ENCODE assay signal across 10 mouse cellular contexts in genomic region chr11:84759478-84759986, GRCm38 (mm10). TPM values are rescaled to one million over a fixed set of nuclear protein-coding genes. Genes with fewer than 3 reads are reported as not detected.
DNase-seq lines count a peak whose midpoint lies in the region; ATAC-seq and TF ChIP-seq lines count a peak whose summit lies in the region.
"Had no signal": no experiment of that assay in that cellular context is flagged by ENCODE, and none has a peak within 500 bp of the region (broad histone marks: within the 10 kb centered on the region; RNA-seq: fewer than 3 reads in every experiment).

No protein-coding gene starts in this region.

- no peak overlapping the region for H3K27ac ChIP-seq in kidney, embryonic 14.5 days (ENCODE audit: low read depth, low read length)
- H3K27ac ChIP-seq in left cerebral cortex, adult 2 months, result peak overlapping the region; percentile 81
- no peak overlapping the region for H3K27ac ChIP-seq in intestine, postnatal 0 days (ENCODE audit: low read depth, low read length)

- H3K27me3 ChIP-seq in kidney, embryonic 14.5 days (ENCODE audit: control insufficient read depth, insufficient read depth, low read length), result no peaks in the 10 kb centered on the region
- no peaks in the 10 kb centered on the region for H3K27me3 ChIP-seq in intestine, postnatal 0 days (replicated peaks; ENCODE audit: control insufficient read depth, insufficient read depth, low read length)

- no peak overlapping the region for H3K4me2 ChIP-seq in kidney, embryonic 14.5 days (replicated peaks; ENCODE audit: low read depth, low read length)
- no peak overlapping the region for H3K4me2 ChIP-seq in intestine, postnatal 0 days (replicated peaks; ENCODE audit: low read depth)

- H3K9ac ChIP-seq in kidney, embryonic 14.5 days (ENCODE audit: low read depth, low read length), result no peak overlapping the region
- no peak overlapping the region for H3K9ac ChIP-seq in intestine, postnatal 0 days (ENCODE audit: low read depth, low read length)

- TF ChIP-seq CTCF in left cerebral cortex, adult 2 months (IDR thresholded peaks at IDR 0.05), result no peak
- TF ChIP-seq CTCF in intestine, postnatal 0 days (IDR thresholded peaks at IDR 0.05; ENCODE audit: low read depth), result no peak

- H3K9me3 ChIP-seq in kidney, embryonic 14.5 days (ENCODE audit: control insufficient read depth, low read length), result no peaks in the 10 kb centered on the region
- no peaks in the 10 kb centered on the region for H3K9me3 ChIP-seq in intestine, postnatal 0 days (ENCODE audit: control insufficient read depth)
- H3K9me3 ChIP-seq: G1E had no signal

- intact Hi-C loops in left cerebral cortex, adult 2 months (cut with DNase I), result no loop called here

- DNase-seq in kidney, adult 18-20 months, result peak; percentile 44
- DNase-seq in adrenal gland, postnatal 36 days, result peak; percentile 45 to 62
- peak; percentile 37 to 67 for DNase-seq in heart, adult 9 months (ENCODE audit: low spot score in 2 of 2)
- DNase-seq in left cerebral cortex, adult 2 months (ENCODE audit: extremely low spot score in 1 of 2, low spot score in 2 of 2), result peak; percentile 33 to 77

- 86% methylated on average over 5 of the region's 5 CpGs for WGBS in kidney, embryonic 14.5 days
- 85% methylated on average over 5 of the region's 5 CpGs for WGBS in intestine, postnatal 0 days

- no peaks in the 10 kb centered on the region for H3K36me3 ChIP-seq in kidney, embryonic 14.5 days (ENCODE audit: control insufficient read depth, insufficient read depth, low read length)
- H3K36me3 ChIP-seq in intestine, postnatal 0 days (ENCODE audit: control insufficient read depth, insufficient read depth), result no peaks in the 10 kb centered on the region
- H3K36me3 ChIP-seq: G1E had no signal

- no peak for ATAC-seq in kidney, embryonic 14.5 days (ENCODE audit: low FRiP score, low TSS enrichment)
- ATAC-seq in monocyte, adult 5-6 weeks (replicated peaks; ENCODE audit: insufficient number of reproducible peaks, low FRiP score, low TSS enrichment, poor library complexity, severe bottlenecking), result no peak
- no peak for ATAC-seq in CD4-positive, CD25-positive, alpha-beta regulatory T cell, adult 4 months
- no peak for ATAC-seq in intestine, postnatal 0 days
- ATAC-seq: lung, postnatal 0 days had no signal

- H3K4me1 ChIP-seq in kidney, embryonic 14.5 days (ENCODE audit: control insufficient read depth, insufficient read depth, low read length), result peaks cover 12% of the 10 kb centered on the region; the same call in 1 of the 2 replicates
- H3K4me1 ChIP-seq in intestine, postnatal 0 days (replicated peaks; ENCODE audit: control insufficient read depth, insufficient read depth, low read length), result no peaks in the 10 kb centered on the region

- H3K4me3 ChIP-seq in kidney, embryonic 14.5 days (ENCODE audit: low read length), result no peak overlapping the region
- H3K4me3 ChIP-seq in left cerebral cortex, adult 2 months, result no peak overlapping the region
- H3K4me3 ChIP-seq in intestine, postnatal 0 days (ENCODE audit: low read depth, low read length), result no peak overlapping the region

RNA-seq across cellular contexts. Expression of gene Mrm1, which starts 59.8 kb away (rescaled TPM):
- polyA plus RNA-seq in kidney, embryonic 14.5 days (2014; fragmentation: Nextera tagmentation; extraction: Ambion mirVana), result 8.4 and 12.6 TPM in 2 replicates
- 10 to 100 TPM; 14.7 to 22.1 TPM for total RNA-seq in adrenal gland, postnatal 36 days (2021)
- 10 to 100 TPM; 14.4 to 18.2 TPM for total RNA-seq in left cerebral cortex, adult 2 months (2021)
- 5.7 to 8.8 TPM (median 6.3 TPM) in 3 replicates for total RNA-seq in monocyte, adult 5-6 weeks (2017)
- 10 to 100 TPM in 1 of 2 experiments, 1 to 10 TPM in 1; 6.8 to 12.1 TPM for polyA plus RNA-seq in CD4-positive, CD25-positive, alpha-beta regulatory T cell, adult 4 months (2017; shearing (Covaris generic))
- 7.1 and 8.9 TPM in 2 replicates for polyA plus RNA-seq in intestine, postnatal 0 days (2015; fragmentation: Nextera tagmentation; extraction: Ambion mirVana)
